ENCODE assay signal across 8 mouse cellular contexts in the genomic region with DNA sequence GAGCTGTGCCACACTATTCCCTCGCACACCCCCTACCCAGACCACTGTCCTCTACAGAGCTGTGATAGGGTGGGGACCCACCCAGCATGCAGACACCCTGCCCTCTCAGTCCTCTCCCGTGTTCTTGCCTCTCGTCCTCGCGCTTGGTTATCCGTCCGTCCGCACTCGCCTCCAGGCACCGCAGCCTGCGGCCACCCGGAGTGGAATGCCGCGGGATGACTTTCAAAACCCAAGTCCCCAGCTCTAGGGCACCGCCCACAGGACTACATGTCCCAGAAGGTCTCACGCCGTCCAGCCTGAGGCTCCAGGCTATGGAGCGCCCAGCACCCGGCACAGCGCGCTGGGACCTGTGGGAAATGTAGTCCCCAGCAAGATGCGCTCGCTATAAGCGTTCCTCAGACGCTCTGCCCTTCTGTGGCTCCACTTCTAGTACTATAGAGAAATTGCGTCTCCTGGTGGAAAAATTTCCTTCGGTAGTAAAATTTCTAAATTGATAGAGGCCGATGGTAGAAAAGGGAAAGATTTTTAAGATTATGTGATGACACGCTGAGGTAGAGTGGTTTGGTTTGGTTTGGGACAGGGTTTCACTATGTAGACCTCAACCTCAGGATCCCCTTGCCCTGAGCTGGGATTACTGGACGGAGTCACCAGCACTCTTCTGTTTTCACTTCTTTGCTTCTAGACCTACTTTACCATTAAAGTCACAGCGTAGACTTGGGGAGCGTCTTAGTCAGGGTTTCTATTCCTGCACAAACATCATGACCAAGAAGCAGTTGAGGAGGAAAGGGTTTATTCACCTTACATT. TPM values are rescaled to one million over a fixed set of nuclear protein-coding genes. Genes with fewer than 3 reads are reported as not detected.
DNase-seq lines count a peak whose midpoint lies in the region; ATAC-seq and TF ChIP-seq lines count a peak whose summit lies in the region.

A gene (minus strand): TSS at position 210 of the 805 bp plus-strand sequence.

- ATAC-seq in hindbrain, postnatal 0 days, result peak; percentile 100
- ATAC-seq in megakaryocyte progenitor cell, adult 5-6 weeks (replicated peaks; ENCODE audit: poor library complexity), result no peak

- intact Hi-C loops in left cerebral cortex, adult 2 months (cut with DNase I), result loop anchor here (1.0 to 5.0 kb wide), 3 partner anchors 109 to 336 kb away; no protein-coding TSS in a partner anchor

- WGBS in hindbrain, postnatal 0 days, result 11% methylated on average over 32 of the region's 32 CpGs

- peak within 1 kb of the TSS; percentile 35; the same call in 1 of the 2 replicates for H3K9ac ChIP-seq in hindbrain, postnatal 0 days (replicated peaks; ENCODE audit: low read length)

- no peaks in the 10 kb centered on the region for H3K27me3 ChIP-seq in hindbrain, postnatal 0 days (ENCODE audit: insufficient read depth, low read length)

- H3K36me3 ChIP-seq in hindbrain, postnatal 0 days (ENCODE audit: insufficient read depth, low read length), result no peaks in the 10 kb centered on the region

- H3K9me3 ChIP-seq in hindbrain, postnatal 0 days (ENCODE audit: low read length), result no peaks in the 10 kb centered on the region

- DNase-seq in adrenal gland, adult (ENCODE audit: inconsistent age in 2 of 2, low spot score in 1 of 2), result peak; percentile 87 to 93
- DNase-seq in embryo, embryonic 10 days (ENCODE audit: low spot score), result peak; percentile 96
- peak; percentile 82 for DNase-seq in gastrocnemius, postnatal 10 days
- DNase-seq in hindbrain, postnatal 0 days (ENCODE audit: low spot score), result peak; percentile 95
- peak; percentile 87 to 91 for DNase-seq in left cerebral cortex, adult 2 months (ENCODE audit: extremely low spot score in 1 of 2, low spot score in 2 of 2)
- peak; percentile 86 for DNase-seq in lung, postnatal 36 days
- DNase-seq in right cerebral cortex, postnatal 36 days (ENCODE audit: low spot score in 2 of 2), result peak; percentile 89 to 92

- no peak within 1 kb of the TSS for H3K27ac ChIP-seq in hindbrain, postnatal 0 days
- no peak within 1 kb of the TSS for H3K27ac ChIP-seq in left cerebral cortex, adult 2 months

- H3K4me2 ChIP-seq in hindbrain, postnatal 0 days (ENCODE audit: low read depth, low read length), result peak within 1 kb of the TSS; percentile 59

- TF ChIP-seq CTCF in hindbrain, postnatal 0 days (IDR thresholded peaks at IDR 0.05; ENCODE audit: low read depth), result peak; percentile 60
- TF ChIP-seq CTCF in left cerebral cortex, adult 2 months (IDR thresholded peaks at IDR 0.05), result peak; percentile 51

- H3K4me1 ChIP-seq in hindbrain, postnatal 0 days (ENCODE audit: insufficient read depth, low read length), result no peaks in the 10 kb centered on the region

- peak within 1 kb of the TSS; percentile 41 for H3K4me3 ChIP-seq in hindbrain, postnatal 0 days (ENCODE audit: low read length)
- H3K4me3 ChIP-seq in left cerebral cortex, adult 2 months, result peak within 1 kb of the TSS; percentile 56

RNA-seq across cellular contexts. Expression of the gene that starts here (rescaled TPM):
- 100 to 1,000 TPM; 112 to 137 TPM for total RNA-seq in gastrocnemius, postnatal 10 days (2021)
- 26.2 and 30.8 TPM in 2 replicates for total RNA-seq in hindbrain, postnatal 0 days (2014; rRNA removed)
- polyA plus RNA-seq in hindbrain, postnatal 0 days (2015; fragmentation: Nextera tagmentation; extraction: Ambion mirVana), result 4.2 and 6.3 TPM in 2 replicates
- total RNA-seq in left cerebral cortex, adult 2 months (2021), result 1 to 10 TPM; 4.5 to 7.8 TPM
- not detected in 2 replicates for total RNA-seq in megakaryocyte progenitor cell, adult 5-6 weeks (2015)
- total RNA-seq in megakaryocyte progenitor cell, adult 5-6 weeks (2017), result not detected in 2 replicates

Comparison
In these comparisons a context has a peak if more than half of its experiments do, and no peak if none do; other contexts are left out.
1. RNA of the gene that starts here (total RNA-seq): 112 to 137 TPM in gastrocnemius, postnatal 10 days, 26.2 to 30.8 TPM in hindbrain, postnatal 0 days and 4.5 to 7.8 TPM in left cerebral cortex, adult 2 months; not detected in megakaryocyte progenitor cell, adult 5-6 weeks; every median in the first group is over 4 times any median in the second.
2. Peak in every context shown above with its lines, with median percentiles within 50 percentile points of each other: DNase-seq.